19 mouse cellular contexts compared by ENCODE assay signal in genomic region chr2:52492867-52493266, GRCm38 (mm10).
DNase-seq lines count a peak whose midpoint lies in the region; ATAC-seq lines count a peak whose summit lies in the region.
"Had no signal": no experiment of that assay in that cellular context is flagged by ENCODE, and none has a peak within 500 bp of the region (broad histone marks: within the 10 kb centered on the region; RNA-seq: fewer than 3 reads in every experiment).

No protein-coding gene starts in this region.

- ATAC-seq in embryonic facial prominence, embryonic 15.5 days (ENCODE audit: insufficient number of reproducible peaks, low FRiP score, low TSS enrichment, low read depth) = peak; percentile 85
- ATAC-seq: forebrain, embryonic 15.5 days; liver, postnatal 0 days; midbrain, embryonic 15.5 days had no signal

- no peak overlapping the region for H3K27ac ChIP-seq in embryonic facial prominence, embryonic 15.5 days (replicated peaks)
- H3K27ac ChIP-seq: forebrain, embryonic 15.5 days; limb, embryonic 15.5 days; midbrain, embryonic 15.5 days had no signal

- DNase-seq in heart, adult 11 months = peak; percentile 89
- DNase-seq in heart, adult 8-10 months (ENCODE audit: low spot score) = no peak
- peak; percentile 12 for DNase-seq in kidney, postnatal 14 days
- no peak for DNase-seq in kidney, adult 11 months
- peak; percentile 16 for DNase-seq in heart, postnatal 4 days
- DNase-seq in testis, postnatal 14 days (ENCODE audit: low spot score) = no peak
- DNase-seq: adrenal gland, postnatal 36 days; cerebellum, postnatal 10 days; embryo, embryonic 11 days; kidney, adult 2 months; layer of hippocampus, postnatal 36 days; liver, postnatal 0 days; retina, postnatal 1 day; right cerebral cortex, postnatal 4 days had no signal

- peaks cover 3% of the 10 kb centered on the region; the same call in 1 of the 2 replicates for H3K27me3 ChIP-seq in embryonic facial prominence, embryonic 15.5 days
- H3K27me3 ChIP-seq: forebrain, embryonic 15.5 days; limb, embryonic 15.5 days; midbrain, embryonic 15.5 days had no signal

- H3K36me3 ChIP-seq in embryonic facial prominence, embryonic 15.5 days = no peaks in the 10 kb centered on the region
- H3K36me3 ChIP-seq: forebrain, embryonic 15.5 days; limb, embryonic 15.5 days; midbrain, embryonic 15.5 days had no signal

- peak overlapping the region; percentile 18; the same call in 1 of the 2 replicates for H3K4me2 ChIP-seq in embryonic facial prominence, embryonic 15.5 days (replicated peaks)
- H3K4me2 ChIP-seq: forebrain, embryonic 15.5 days; limb, embryonic 15.5 days; midbrain, embryonic 15.5 days had no signal

- no peak overlapping the region for H3K9ac ChIP-seq in embryonic facial prominence, embryonic 15.5 days
- H3K9ac ChIP-seq: forebrain, embryonic 15.5 days; limb, embryonic 15.5 days; liver, postnatal 0 days; midbrain, embryonic 15.5 days had no signal

- H3K4me3 ChIP-seq in embryonic facial prominence, embryonic 15.5 days (replicated peaks) = no peak overlapping the region
- H3K4me3 ChIP-seq: erythroblast, embryonic 14.5 days; forebrain, embryonic 15.5 days; limb, embryonic 15.5 days; midbrain, embryonic 15.5 days had no signal

- 32% methylated on average over 13 of the region's 13 CpGs for WGBS in embryonic facial prominence, embryonic 15.5 days

- H3K4me1 ChIP-seq in embryonic facial prominence, embryonic 15.5 days = peaks cover 15% of the 10 kb centered on the region; the same call in 1 of the 2 replicates
- H3K4me1 ChIP-seq: limb, embryonic 15.5 days; midbrain, embryonic 15.5 days had no signal

- no peaks in the 10 kb centered on the region for H3K9me3 ChIP-seq in embryonic facial prominence, embryonic 15.5 days (replicated peaks)
- H3K9me3 ChIP-seq: forebrain, embryonic 15.5 days; limb, embryonic 15.5 days; midbrain, embryonic 15.5 days had no signal

Comparison
In these comparisons a context has a peak if more than half of its experiments do, and no peak if none do; other contexts are left out.
1. DNase-seq: peak in heart, adult 11 months (single experiment), kidney, postnatal 14 days (single experiment) and heart, postnatal 4 days (single experiment); none in heart, adult 8-10 months (single experiment), kidney, adult 11 months (single experiment) and testis, postnatal 14 days (single experiment).